Mouse (Mus musculus) testis, adult 2 months (tissue): Measurements from ENCODE around the gene Tti1. TPM values are rescaled to one million over a fixed set of nuclear protein-coding genes. Genes with fewer than 3 reads are reported as not detected.

ENCODE experiments used
- H3K27ac ChIP-seq: fragments of 200-500 bp; 2 replicates; pipeline ENCODE4 v1.5.1; 2012; ENCODE audit warnings: low read depth, low read length; ENCODE audit not compliant: control insufficient read depth, insufficient read depth
- H3K27me3 ChIP-seq: fragments of 200-500 bp; 2 replicates; pipeline ENCODE4 v1.6.1; 2012; ENCODE audit warnings: mild to moderate bottlenecking, low read length, moderate library complexity; ENCODE audit not compliant: control insufficient read depth, insufficient read depth
- H3K36me3 ChIP-seq: fragments of 200-500 bp; 2 replicates; pipeline ENCODE4 v1.6.1; 2012; ENCODE audit warnings: mild to moderate bottlenecking, low read length; ENCODE audit not compliant: control insufficient read depth, insufficient read depth
- H3K4me1 ChIP-seq: fragments of 200-500 bp; 2 replicates; pipeline ENCODE4 v1.6.1; 2012; ENCODE audit warnings: low read length; ENCODE audit not compliant: control insufficient read depth, insufficient read depth
- H3K4me3 ChIP-seq: fragments of 200-500 bp; 2 replicates; pipeline ENCODE4 v1.5.1; 2012; ENCODE audit warnings: low read depth, mild to moderate bottlenecking, low read length, moderate library complexity, mixed read lengths; ENCODE audit not compliant: control insufficient read depth
- CTCF ChIP-seq: fragments of 200-500 bp; IDR thresholded peaks from 2 replicates; pipeline ENCODE4 v1.5.1; 2012; ENCODE audit warnings: low read depth, mild to moderate bottlenecking, inconsistent platforms, low read length, moderate library complexity; ENCODE audit not compliant: control insufficient read depth, insufficient read depth, insufficient replicate concordance
- POLR2A ChIP-seq: fragments of 200-500 bp; IDR thresholded peaks from 2 replicates; pipeline ENCODE4 v1.6.1; 2012; ENCODE audit warnings: low read depth, mild to moderate bottlenecking, inconsistent platforms, low read length, moderate library complexity; ENCODE audit not compliant: control insufficient read depth
- polyA plus RNA-seq: library from polyadenylated mRNA; depleted of rRNA; stranded (reverse); fragments of >200 nt; gene quantifications from 2 replicates; pipeline ENCODE4 v1.2.3, GENCODE M21; 2012

Gene Tti1
- polyA plus RNA-seq, 1 experiment = 17.7 TPM

DNA sequence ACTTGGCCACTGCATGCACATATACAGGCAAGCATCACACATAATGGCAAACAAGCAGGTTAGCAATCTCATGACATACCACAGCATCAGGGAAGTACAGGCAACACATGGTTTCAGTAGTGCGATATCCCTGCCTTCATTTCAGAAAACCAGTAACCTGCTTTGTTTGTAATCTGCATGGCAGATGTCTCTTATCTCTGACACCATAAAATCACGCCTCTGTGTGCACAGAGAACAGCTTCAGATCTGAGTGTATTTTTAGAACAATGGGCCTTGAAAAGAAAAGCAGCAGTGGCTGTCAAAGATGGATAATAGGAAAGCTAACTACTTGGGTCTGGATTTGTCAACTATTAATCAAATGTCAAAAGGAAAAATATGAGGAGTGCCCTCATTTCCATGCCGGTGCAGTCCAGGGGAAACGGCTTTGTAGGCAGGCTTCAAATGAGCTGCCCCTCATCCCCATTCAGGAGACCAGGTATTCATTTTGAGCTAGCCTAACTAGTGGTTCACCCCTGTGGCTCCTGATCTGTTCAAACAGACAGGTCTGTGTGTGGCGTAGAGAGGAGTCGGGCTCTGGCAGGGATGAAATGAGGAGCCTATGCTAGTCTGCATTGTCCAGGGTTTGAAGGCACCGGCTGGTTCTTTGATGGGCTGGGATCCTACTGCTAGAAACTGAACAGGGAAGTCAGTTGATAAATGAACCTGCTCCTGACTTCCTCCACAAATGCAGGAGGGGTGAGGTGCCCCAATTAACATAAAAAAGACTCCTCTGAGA lies 39.6 kb downstream of the Tti1 start:
- TF ChIP-seq CTCF = no peak
- Histone ChIP-seq H3K27me3 (no peaks in the 10 kb centered on the region), H3K36me3 (no peaks in the 10 kb centered on the region; the same call in 1 of the 2 replicates)

DNA sequence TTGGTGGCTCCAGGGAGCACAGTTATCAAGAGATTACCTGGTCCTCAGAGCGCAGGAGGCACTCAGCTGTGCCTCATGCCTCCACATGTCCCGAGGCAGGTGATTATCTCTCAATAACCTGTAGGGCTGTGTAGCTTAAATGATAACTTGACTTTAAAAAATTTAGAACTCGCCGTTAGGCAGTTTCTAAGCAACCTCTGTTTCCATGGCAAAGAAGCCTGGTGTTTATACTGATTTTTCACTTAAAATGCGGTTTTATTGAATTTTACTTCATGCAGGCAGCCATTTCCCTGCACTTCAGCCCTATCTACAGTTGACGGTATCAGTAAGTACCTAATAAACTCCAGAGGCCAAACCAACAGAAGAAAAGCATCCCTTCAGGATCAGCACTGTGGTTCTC lies 42.0 kb downstream of the Tti1 start:
- H3K27me3 ChIP-seq = no peaks in the 10 kb centered on the region
- H3K4me1 ChIP-seq = no peaks in the 10 kb centered on the region
- H3K27ac ChIP-seq = no peak overlapping the region
- H3K36me3 ChIP-seq = no peaks in the 10 kb centered on the region
- TF ChIP-seq POLR2A (no peak), CTCF (no peak)
- H3K4me3 ChIP-seq = no peak overlapping the region

More for the DNA sequence above, 39.6 kb downstream of the Tti1 start:
- Histone ChIP-seq H3K27ac (no peak overlapping the region), H3K4me1 (no peaks in the 10 kb centered on the region), H3K4me3 (peak overlapping the region; percentile 77)

DNA sequence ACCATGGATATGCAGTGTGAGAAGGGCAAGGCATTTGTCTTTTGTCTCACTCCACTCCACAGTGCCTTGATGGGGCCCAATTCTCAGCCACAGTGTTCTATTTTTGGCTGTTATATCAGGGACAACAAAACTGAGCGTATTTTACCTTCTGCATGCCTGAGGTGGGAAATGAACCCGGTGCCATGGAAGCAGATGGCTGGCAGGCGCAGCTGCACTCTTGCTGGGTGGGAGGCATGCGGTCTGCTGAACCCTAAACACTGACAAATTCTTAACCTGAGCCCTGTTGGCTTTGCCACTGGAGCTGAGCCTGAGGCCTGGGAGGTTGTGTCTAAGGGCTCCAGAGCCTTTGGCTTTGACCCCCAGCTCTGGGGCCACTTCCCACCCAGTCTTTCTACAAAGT lies 42.6 kb downstream of the Tti1 start:
- TF ChIP-seq CTCF (no peak), POLR2A (no peak)
- no peaks in the 10 kb centered on the region for H3K4me1 ChIP-seq
- H3K36me3 ChIP-seq = no peaks in the 10 kb centered on the region
- no peaks in the 10 kb centered on the region for H3K27me3 ChIP-seq
- H3K27ac ChIP-seq = no peak overlapping the region
- H3K4me3 ChIP-seq = no peak overlapping the region

DNA sequence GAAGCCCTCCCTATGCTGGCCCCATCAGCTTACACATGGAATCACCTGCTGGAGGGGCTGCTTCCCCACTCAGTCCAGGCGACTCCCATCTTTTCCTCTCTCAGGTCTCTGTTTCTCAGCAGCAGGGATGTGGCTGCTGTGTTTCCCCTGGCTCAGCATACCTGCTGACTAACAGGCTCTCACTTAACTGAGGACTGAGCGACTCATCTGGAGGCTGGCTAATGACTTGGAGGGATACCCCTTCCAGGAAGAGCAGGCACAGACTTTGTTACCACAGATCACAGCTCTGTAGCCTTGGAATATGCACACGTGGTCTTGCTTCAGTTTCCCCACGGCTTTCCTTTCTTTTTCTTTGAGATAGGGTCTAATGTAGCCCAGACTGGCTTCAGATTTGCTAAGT lies 45.0 kb downstream of the Tti1 start:
- Histone ChIP-seq H3K4me1 (no peaks in the 10 kb centered on the region), H3K36me3 (no peaks in the 10 kb centered on the region), H3K27me3 (no peaks in the 10 kb centered on the region), H3K27ac (no peak overlapping the region), H3K4me3 (no peak overlapping the region)
- no peak for TF ChIP-seq CTCF
- TF ChIP-seq POLR2A = no peak

DNA sequence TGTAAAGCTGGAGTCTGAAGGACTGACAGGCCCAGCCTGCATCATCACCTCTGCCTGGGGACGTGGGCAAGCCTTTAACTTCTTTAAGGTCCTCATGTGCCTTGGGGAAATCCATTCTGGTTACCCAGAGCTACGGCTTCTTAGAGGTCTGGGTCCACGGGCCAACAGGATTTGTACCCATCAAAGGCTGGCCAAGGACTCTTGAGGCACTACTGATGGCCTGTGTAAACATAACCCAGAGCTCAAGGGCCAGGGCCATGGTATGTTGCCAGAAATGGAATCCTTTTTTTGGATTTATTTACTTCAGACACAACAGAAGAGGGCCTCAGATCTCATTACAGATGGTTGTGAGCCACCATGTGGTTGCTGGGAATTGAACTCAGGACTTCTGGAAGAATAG lies 45.5 kb downstream of the Tti1 start:
- Histone ChIP-seq H3K4me1 (no peaks in the 10 kb centered on the region), H3K36me3 (no peaks in the 10 kb centered on the region), H3K27me3 (no peaks in the 10 kb centered on the region), H3K4me3 (no peak overlapping the region), H3K27ac (no peak overlapping the region)
- TF ChIP-seq POLR2A (no peak), CTCF (no peak)

DNA sequence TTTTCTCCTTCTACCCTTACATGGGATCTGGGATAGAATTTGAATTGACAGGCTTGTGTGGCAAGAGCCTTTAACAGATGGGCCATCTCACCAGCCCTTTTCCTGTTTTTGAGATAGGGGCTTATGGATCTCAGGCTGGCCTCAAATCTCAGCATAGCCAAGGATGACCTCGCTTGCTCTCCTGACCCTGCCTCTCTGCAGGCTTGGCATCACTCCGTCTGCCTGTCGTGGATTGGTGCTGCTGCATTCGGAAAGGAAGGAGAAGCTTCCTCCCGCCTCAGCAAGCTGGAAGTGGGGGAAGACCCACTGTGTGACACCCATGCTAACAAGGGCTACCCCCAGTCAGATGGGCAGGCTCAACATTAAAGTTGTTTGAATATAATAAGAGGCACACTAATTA lies 49.0 kb downstream of the Tti1 start:
- no peak overlapping the region for H3K27ac ChIP-seq
- H3K36me3 ChIP-seq = no peaks in the 10 kb centered on the region
- H3K4me3 ChIP-seq = no peak overlapping the region
- TF ChIP-seq CTCF (no peak), POLR2A (no peak)
- H3K4me1 ChIP-seq = no peaks in the 10 kb centered on the region
- no peaks in the 10 kb centered on the region for H3K27me3 ChIP-seq

DNA sequence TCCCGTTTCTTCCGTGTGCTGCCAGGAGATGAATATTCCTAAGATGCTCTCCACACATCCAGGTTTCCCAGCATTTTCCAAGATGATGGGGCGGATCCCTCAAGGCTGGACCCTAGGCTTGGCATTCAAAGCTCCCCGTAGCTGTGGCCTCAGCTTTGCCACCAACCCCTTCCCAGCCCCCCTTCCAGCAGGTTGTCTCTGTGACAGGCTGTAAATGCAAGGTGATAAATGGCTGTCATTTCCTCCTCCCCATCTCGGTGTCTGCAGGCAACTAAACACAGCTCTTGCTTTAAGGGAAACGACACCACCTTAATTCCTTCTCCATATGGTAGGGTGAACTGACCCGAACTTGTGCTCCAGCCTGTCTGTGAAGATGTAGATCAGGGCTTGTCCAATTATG lies 52.6 kb downstream of the Tti1 start:
- Histone ChIP-seq H3K4me1 (no peaks in the 10 kb centered on the region), H3K4me3 (no peak overlapping the region), H3K27ac (no peak overlapping the region), H3K27me3 (no peaks in the 10 kb centered on the region), H3K36me3 (no peaks in the 10 kb centered on the region)
- TF ChIP-seq POLR2A (no peak), CTCF (no peak)
